Mouse (Mus musculus) kidney, postnatal 0 days (tissue): ENCODE measurements at regions not wholly inside any gene's neighbourhood (a gene's known extent, or its start where the extent isn't known, plus 50 kb on each side); places are given as distances from the start of the nearest gene placed in this dataset.

Experiments used
- ATAC-seq: fragments of 200-750 bp; cut with Nextera tagmentation; replicated peaks from 2 replicates; pipeline ENCODE4 v1.8.0; 2017; ENCODE audit warnings: low read depth, moderate number of reproducible peaks, moderate TSS enrichment, moderate library complexity; ENCODE audit not compliant: low FRiP score
- DNase-seq: peaks from one replicate; pipeline ENCODE4 v3.0.0-alpha.2; 2016; ENCODE audit warnings: low spot score
- H3K27ac ChIP-seq: fragments of 300-500 bp; sonication (generic); 2 replicates; pipeline ENCODE4 v1.5.1; 2014; ENCODE audit warnings: mild to moderate bottlenecking
- H3K27me3 ChIP-seq: fragments of 300-500 bp; sonication (generic); 2 replicates; pipeline ENCODE4 v1.6.1; 2014; ENCODE audit warnings: low read length, mixed read lengths; ENCODE audit not compliant: insufficient read depth
- H3K36me3 ChIP-seq: fragments of 300-500 bp; sonication (generic); 2 replicates; pipeline ENCODE4 v1.6.1; 2014; ENCODE audit warnings: low read length, mixed read lengths; ENCODE audit not compliant: insufficient read depth
- H3K4me1 ChIP-seq: fragments of 300-500 bp; sonication (generic); replicated peaks from 2 replicates; pipeline ENCODE4 v1.6.1; 2014; ENCODE audit warnings: antibody characterized with exemption, low read length, mixed read lengths; ENCODE audit not compliant: insufficient read depth
- H3K4me2 ChIP-seq: fragments of 300-500 bp; sonication (generic); 2 replicates; pipeline ENCODE4 v1.6.1; 2014; ENCODE audit warnings: mild to moderate bottlenecking, low read length, moderate library complexity, mixed read lengths
- H3K4me3 ChIP-seq: fragments of 300-500 bp; sonication (generic); replicated peaks from 2 replicates; pipeline ENCODE4 v1.5.1; 2014; ENCODE audit warnings: low read depth, low read length
- H3K9ac ChIP-seq: fragments of 300-500 bp; sonication (generic); 2 replicates; pipeline ENCODE4 v1.6.1; 2014; ENCODE audit warnings: low read depth, low read length
- H3K9me3 ChIP-seq: fragments of 300-500 bp; sonication (generic); replicated peaks from 2 replicates; pipeline ENCODE4 v1.6.1; 2016; ENCODE audit warnings: low read length, inconsistent platforms, mixed read lengths
- CTCF ChIP-seq: IDR thresholded peaks from 2 replicates; pipeline ENCODE4 v1.5.1; 2016; ENCODE audit warnings: antibody characterized with exemption, low read depth, mild to moderate bottlenecking, moderate library complexity
- WGBS: fragments of 180-500 bp; shearing (Covaris S2); extraction: QIAGEN DNeasy Blood & Tissue Kit; methylation state at CpG from one replicate; pipeline ENCODE4 v1.1.7; 2014; 5-methylcytosine and 5-hydroxymethylcytosine counted together

DNA sequence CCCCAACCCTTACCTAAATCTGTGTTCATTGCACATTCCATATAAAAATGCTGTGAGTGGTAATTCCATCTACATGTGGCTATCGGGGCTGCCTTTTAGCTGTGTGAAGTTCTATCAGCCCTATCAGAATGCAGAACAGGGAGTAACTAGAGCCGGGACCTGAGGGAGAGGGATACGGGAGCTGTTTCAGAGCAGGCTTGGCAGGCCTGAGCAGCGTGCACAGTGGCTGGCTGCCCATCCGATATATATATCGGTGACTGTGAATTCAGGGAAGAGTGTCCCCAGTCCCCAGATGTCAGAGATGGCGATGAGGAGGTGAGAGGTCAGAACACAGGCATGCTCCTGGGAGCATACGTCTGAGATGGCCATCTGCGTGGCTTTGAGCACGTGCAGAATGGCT lies 79.0 kb downstream of the Arl4c start:
- H3K36me3 ChIP-seq = no peaks in the 10 kb centered on the region
- H3K9me3 ChIP-seq = no peaks in the 10 kb centered on the region
- no peak overlapping the region for H3K4me2 ChIP-seq
- H3K4me3 ChIP-seq = no peak overlapping the region
- no peak overlapping the region for H3K27ac ChIP-seq
- DNase-seq = no peak
- H3K9ac ChIP-seq = no peak overlapping the region
- no peak for ATAC-seq
- H3K4me1 ChIP-seq = no peaks in the 10 kb centered on the region
- H3K27me3 ChIP-seq = no peaks in the 10 kb centered on the region
- WGBS = 56% methylated on average over 10 of the region's 10 CpGs
- TF ChIP-seq CTCF = no peak

DNA sequence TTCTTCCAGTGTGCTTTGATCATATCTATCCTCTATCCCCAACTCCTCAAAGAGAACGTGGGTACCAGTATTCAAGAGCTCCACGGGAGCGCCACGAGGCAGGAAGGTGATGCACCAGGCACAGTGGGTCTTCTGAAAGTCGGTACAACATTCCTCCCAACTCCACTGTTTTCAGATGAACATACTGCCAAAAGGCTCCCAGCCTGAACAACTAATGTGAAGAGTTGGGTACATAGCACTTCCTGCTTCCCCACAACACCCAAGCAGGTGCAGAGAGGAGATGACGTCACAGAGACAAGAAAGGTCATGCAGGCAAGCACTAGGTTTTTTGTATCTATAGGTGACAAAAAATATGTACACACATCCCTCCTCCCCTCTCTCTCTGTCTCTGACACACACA lies 79.7 kb downstream of the Arl4c start:
- Histone ChIP-seq H3K4me3 (no peak overlapping the region), H3K9me3 (no peaks in the 10 kb centered on the region), H3K27ac (no peak overlapping the region), H3K9ac (no peak overlapping the region), H3K4me2 (no peak overlapping the region), H3K36me3 (no peaks in the 10 kb centered on the region), H3K4me1 (no peaks in the 10 kb centered on the region), H3K27me3 (no peaks in the 10 kb centered on the region)
- TF ChIP-seq CTCF = no peak
- ATAC-seq (no peak), DNase-seq (no peak)
- WGBS = 75% methylated on average over 6 of the region's 6 CpGs

DNA sequence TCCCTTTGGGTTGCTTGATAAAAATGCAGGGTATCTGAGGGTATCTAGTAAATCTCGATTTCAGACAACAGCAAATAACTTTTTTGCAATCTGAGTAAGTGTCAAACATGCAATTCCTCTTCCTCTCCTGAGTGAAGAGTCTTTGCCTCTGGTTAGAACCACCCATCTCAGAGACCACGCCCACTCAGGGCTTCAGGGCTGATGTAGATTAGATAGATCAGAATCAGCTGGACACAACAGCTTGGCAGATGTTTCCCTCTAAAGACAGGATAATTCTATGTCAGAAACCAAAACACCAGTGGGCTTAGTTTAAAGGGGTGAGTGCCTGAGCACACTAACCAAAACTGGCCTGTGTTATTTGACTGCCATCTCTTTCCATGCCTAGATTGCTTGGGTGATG lies 80.8 kb downstream of the Arl4c start:
- H3K4me1 ChIP-seq = no peaks in the 10 kb centered on the region

DNA sequence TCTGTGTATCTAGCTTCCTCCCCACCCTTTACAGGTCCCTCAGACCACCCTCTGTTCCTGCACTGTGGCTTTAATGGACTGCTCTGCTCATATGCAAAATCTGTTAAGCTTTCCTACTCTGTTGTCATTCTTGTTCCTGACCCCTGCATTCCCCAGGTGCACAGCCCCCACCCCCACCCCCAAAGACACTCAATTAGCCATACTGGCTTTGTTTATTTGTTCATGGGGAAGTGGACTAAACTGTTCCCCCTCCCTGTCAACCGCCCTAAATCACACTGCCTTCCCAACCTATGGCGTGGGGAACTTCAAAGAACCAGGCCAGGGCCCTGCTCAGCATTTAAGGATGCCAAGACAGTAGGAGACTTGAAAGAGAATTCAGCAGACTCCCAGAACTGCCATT lies 89.0 kb downstream of the Arl4c start:
- Histone ChIP-seq H3K4me1 (no peaks in the 10 kb centered on the region; the same call in 1 of the 2 replicates), H3K9ac (no peak overlapping the region), H3K9me3 (no peaks in the 10 kb centered on the region), H3K4me2 (no peak overlapping the region), H3K36me3 (no peaks in the 10 kb centered on the region), H3K4me3 (no peak overlapping the region), H3K27me3 (no peaks in the 10 kb centered on the region), H3K27ac (no peak overlapping the region)
- 22% methylated on average over 2 of the region's 2 CpGs for WGBS
- no peak for TF ChIP-seq CTCF
- 0 out of 2 replicates have a peak, but pooled peaks have one; percentile 33 for ATAC-seq
- DNase-seq = peak; percentile 57

More for the DNA sequence above, 80.8 kb downstream of the Arl4c start:
- Histone ChIP-seq H3K36me3 (no peaks in the 10 kb centered on the region), H3K27ac (no peak overlapping the region), H3K9me3 (no peaks in the 10 kb centered on the region), H3K27me3 (no peaks in the 10 kb centered on the region), H3K4me3 (no peak overlapping the region), H3K4me2 (no peak overlapping the region), H3K9ac (no peak overlapping the region)
- TF ChIP-seq CTCF = no peak
- no peak for DNase-seq
- WGBS = 76% methylated on average over 2 of the region's 2 CpGs
- ATAC-seq = no peak

- Histone ChIP-seq H3K27me3 (no peaks in the 10 kb centered on the region), H3K4me3 (no peak overlapping the region), H3K9me3 (no peaks in the 10 kb centered on the region), H3K9ac (no peak overlapping the region), H3K36me3 (no peaks in the 10 kb centered on the region), H3K27ac (no peak overlapping the region), H3K4me2 (no peak overlapping the region), H3K4me1 (no peaks in the 10 kb centered on the region; the same call in 1 of the 2 replicates)
- no peak for DNase-seq
- no peak for ATAC-seq
- TF ChIP-seq CTCF = no peak; the same call in 1 of the 2 replicates
- 71% methylated on average over 5 of the region's 5 CpGs for WGBS
Observed at GRCm38 (mm10) chr1:88611241-88611640, 90.8 kb downstream of the Arl4c start.

GRCm38 (mm10) chr1:88610810-88611209 lies 91.2 kb downstream of the Arl4c start:
- no peak for TF ChIP-seq CTCF
- 88% methylated on average over 9 of the region's 9 CpGs for WGBS

DNA sequence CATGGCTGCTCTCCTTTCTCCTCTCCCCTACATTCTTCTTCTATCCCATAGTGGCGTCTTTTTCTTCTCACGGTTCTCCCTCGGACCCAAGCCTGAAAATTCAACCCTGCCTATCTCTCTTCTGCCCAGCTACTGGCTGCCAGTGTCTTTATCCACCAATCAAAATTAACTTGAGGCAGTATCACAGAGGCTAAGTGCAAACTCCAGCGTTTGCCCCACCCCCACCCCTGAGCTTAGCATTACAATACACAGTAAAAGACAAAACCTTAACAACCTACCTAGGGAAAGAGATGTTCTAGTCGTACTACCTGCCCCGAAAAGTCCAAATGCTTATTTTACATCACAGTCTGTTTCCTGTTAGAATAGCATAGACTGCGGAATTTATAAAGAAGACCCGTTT lies 93.2 kb downstream of the Arl4c start:
- H3K27ac ChIP-seq = no peak overlapping the region
- no peak for TF ChIP-seq CTCF
- H3K4me3 ChIP-seq = no peak overlapping the region
- H3K9ac ChIP-seq = no peak overlapping the region
- DNase-seq (no peak), ATAC-seq (no peak)
- no peaks in the 10 kb centered on the region; the same call in 1 of the 2 replicates for H3K4me1 ChIP-seq
- H3K36me3 ChIP-seq = no peaks in the 10 kb centered on the region
- no peaks in the 10 kb centered on the region for H3K9me3 ChIP-seq
- H3K4me2 ChIP-seq = no peak overlapping the region
- H3K27me3 ChIP-seq = no peaks in the 10 kb centered on the region
- WGBS = 51% methylated on average over 8 of the region's 8 CpGs

More at GRCm38 (mm10) chr1:88610810-88611209, 91.2 kb downstream of the Arl4c start:
- H3K27me3 ChIP-seq = no peaks in the 10 kb centered on the region
- H3K4me2 ChIP-seq = no peak overlapping the region
- no peak overlapping the region for H3K4me3 ChIP-seq
- H3K27ac ChIP-seq = no peak overlapping the region
- no peaks in the 10 kb centered on the region for H3K36me3 ChIP-seq
- ATAC-seq (no peak), DNase-seq (no peak)
- H3K4me1 ChIP-seq = no peaks in the 10 kb centered on the region; the same call in 1 of the 2 replicates
- H3K9ac ChIP-seq = no peak overlapping the region
- H3K9me3 ChIP-seq = no peaks in the 10 kb centered on the region
